Mouse (Mus musculus): ENCODE measurements around the gene Mab21l3.

Mab21l3 gene

GRCm38 (mm10) chr3:101848816-101849215 is at the start of gene Mab21l3:
TSS of gene Mab21l3 (minus strand) at chr3:101848959.
- DNase-seq (ENCODE audit: inconsistent age in 2 of 2, low spot score in 1 of 2) = no peak

- no peak for DNase-seq (ENCODE audit: inconsistent age in 2 of 2, low spot score in 1 of 2)
Measured at GRCm38 (mm10) chr3:101897377-101897974, 48.7 kb upstream of the Mab21l3 start.

GRCm38 (mm10) chr3:101896893-101897292 is 48.1 kb upstream of the Mab21l3 start:
- DNase-seq (ENCODE audit: inconsistent age in 2 of 2, low spot score in 1 of 2) = peak; percentile 69 to 88

GRCm38 (mm10) chr3:101895376-101895910 is 46.7 kb upstream of the Mab21l3 start:
- DNase-seq (ENCODE audit: inconsistent age in 2 of 2, low spot score in 1 of 2) = no peak

- no peak for DNase-seq (ENCODE audit: inconsistent age in 2 of 2, low spot score in 1 of 2)
Measured at GRCm38 (mm10) chr3:101885591-101885990, 36.8 kb upstream of the Mab21l3 start.

GRCm38 (mm10) chr3:101885041-101885440 is 36.3 kb upstream of the Mab21l3 start:
- DNase-seq (ENCODE audit: inconsistent age in 2 of 2, low spot score in 1 of 2) = no peak

GRCm38 (mm10) chr3:101883902-101884301 is 35.1 kb upstream of the Mab21l3 start:
- DNase-seq (ENCODE audit: inconsistent age in 2 of 2, low spot score in 1 of 2) = no peak

- no peak for DNase-seq (ENCODE audit: inconsistent age in 2 of 2, low spot score in 1 of 2)
Measured at GRCm38 (mm10) chr3:101881721-101882120, 33.0 kb upstream of the Mab21l3 start.

- DNase-seq (ENCODE audit: inconsistent age in 2 of 2, low spot score in 1 of 2) = no peak
Measured at GRCm38 (mm10) chr3:101880818-101881217, 32.1 kb upstream of the Mab21l3 start.

GRCm38 (mm10) chr3:101878136-101878535 is 29.4 kb upstream of the Mab21l3 start:
- no peak for DNase-seq (ENCODE audit: inconsistent age in 2 of 2, low spot score in 1 of 2)

- DNase-seq (ENCODE audit: inconsistent age in 2 of 2, low spot score in 1 of 2) = no peak
Measured at GRCm38 (mm10) chr3:101876459-101877285, 27.9 kb upstream of the Mab21l3 start.

- no peak for DNase-seq (ENCODE audit: inconsistent age in 2 of 2, low spot score in 1 of 2)
Measured at GRCm38 (mm10) chr3:101875258-101875920, 26.6 kb upstream of the Mab21l3 start.

- DNase-seq (ENCODE audit: inconsistent age in 2 of 2, low spot score in 1 of 2) = no peak
Measured at GRCm38 (mm10) chr3:101873061-101873675, 24.4 kb upstream of the Mab21l3 start.

- DNase-seq (ENCODE audit: inconsistent age in 2 of 2, low spot score in 1 of 2) = no peak
Measured at GRCm38 (mm10) chr3:101871951-101872350, 23.2 kb upstream of the Mab21l3 start.

- no peak for DNase-seq (ENCODE audit: inconsistent age in 2 of 2, low spot score in 1 of 2)
Measured at GRCm38 (mm10) chr3:101867001-101867421, 18.3 kb upstream of the Mab21l3 start.

GRCm38 (mm10) chr3:101861856-101862255 is 13.1 kb upstream of the Mab21l3 start:
- peak; percentile 31 to 83 for DNase-seq (ENCODE audit: inconsistent age in 2 of 2, low spot score in 1 of 2)

GRCm38 (mm10) chr3:101860151-101860550 is 11.4 kb upstream of the Mab21l3 start:
- no peak for DNase-seq (ENCODE audit: inconsistent age in 2 of 2, low spot score in 1 of 2)

- DNase-seq (ENCODE audit: inconsistent age in 2 of 2, low spot score in 1 of 2) = no peak
Measured at GRCm38 (mm10) chr3:101859740-101860139, 11.0 kb upstream of the Mab21l3 start.

- no peak for DNase-seq (ENCODE audit: inconsistent age in 2 of 2, low spot score in 1 of 2)
Measured at GRCm38 (mm10) chr3:101854075-101854474, 5.3 kb upstream of the Mab21l3 start.

- no peak for DNase-seq (ENCODE audit: inconsistent age in 2 of 2, low spot score in 1 of 2)
Measured at GRCm38 (mm10) chr3:101851363-101851762, 2.6 kb upstream of the Mab21l3 start.

- DNase-seq (ENCODE audit: inconsistent age in 2 of 2, low spot score in 1 of 2) = no peak
Measured at GRCm38 (mm10) chr3:101846096-101846495, 2.7 kb downstream of the Mab21l3 start.
